Mouse (Mus musculus) layer of hippocampus, adult 11-12 months (tissue): ENCODE data around the gene Gm38655.
"Not testable (repeated sequence)": the region's sequence is repeated elsewhere in the genome, so short reads cannot be mapped to it uniquely, and the experiment has no call there.

Source experiments
- DNase-seq: peaks from one replicate; pipeline ENCODE4 v3.0.0; 2022; ENCODE audit warnings: low spot score

The Gm38655 gene

GRCm38 (mm10) chr17:25175411-25175810, at the start of gene Gm38655:
Gm38655 (minus strand) TSS chr17:25175471.
- no peak for DNase-seq

- DNase-seq = no peak
Observed at GRCm38 (mm10) chr17:25224586-25225222, 49.4 kb upstream of the Gm38655 start.

- DNase-seq = no peak
Observed at GRCm38 (mm10) chr17:25222951-25223601, 47.8 kb upstream of the Gm38655 start.

- DNase-seq = not testable (repeated sequence)
Observed at GRCm38 (mm10) chr17:25222504-25222940, 47.3 kb upstream of the Gm38655 start.

GRCm38 (mm10) chr17:25221821-25222503, 46.7 kb upstream of the Gm38655 start:
- peak; percentile 53 for DNase-seq

- no peak for DNase-seq
Observed at GRCm38 (mm10) chr17:25220746-25221145, 45.5 kb upstream of the Gm38655 start.

GRCm38 (mm10) chr17:25219492-25220295, 44.4 kb upstream of the Gm38655 start:
- DNase-seq = no peak

- no peak for DNase-seq
Observed at GRCm38 (mm10) chr17:25218967-25219366, 43.7 kb upstream of the Gm38655 start.

GRCm38 (mm10) chr17:25215431-25215830, 40.2 kb upstream of the Gm38655 start:
- DNase-seq = no peak

- no peak for DNase-seq
Observed at GRCm38 (mm10) chr17:25211705-25212104, 36.4 kb upstream of the Gm38655 start.

GRCm38 (mm10) chr17:25210680-25211466, 35.6 kb upstream of the Gm38655 start:
- DNase-seq = no peak

GRCm38 (mm10) chr17:25210006-25210405, 34.7 kb upstream of the Gm38655 start:
- DNase-seq = peak; percentile 51

GRCm38 (mm10) chr17:25202401-25202800, 27.1 kb upstream of the Gm38655 start:
- DNase-seq = no peak

- no peak for DNase-seq
Observed at GRCm38 (mm10) chr17:25189091-25189490, 13.8 kb upstream of the Gm38655 start.

GRCm38 (mm10) chr17:25188150-25189031, 13.1 kb upstream of the Gm38655 start, which contains the start of gene Unkl:
Unkl (plus strand) TSS chr17:25188397.
- DNase-seq = peak; percentile 61

- no peak for DNase-seq
Observed at GRCm38 (mm10) chr17:25187784-25188149, 12.5 kb upstream of the Gm38655 start.

GRCm38 (mm10) chr17:25184961-25185360, 9.7 kb upstream of the Gm38655 start:
- DNase-seq = no peak

- peak; percentile 98 for DNase-seq
Observed at GRCm38 (mm10) chr17:25184129-25184691, 8.9 kb upstream of the Gm38655 start, which contains the start of gene BC003965. BC003965 (plus strand) TSS chr17:25184554.

GRCm38 (mm10) chr17:25183232-25183631, 8.0 kb upstream of the Gm38655 start:
- DNase-seq = no peak

- DNase-seq = no peak
Observed at GRCm38 (mm10) chr17:25172558-25172957, 2.7 kb downstream of the Gm38655 start.
